Mouse (Mus musculus): Measurements from ENCODE around the gene Stk39. TPM values are rescaled to one million over a fixed set of nuclear protein-coding genes. Genes with fewer than 3 reads are reported as not detected.
A peak's percentile ranks its signal among the peaks of the same experiment; 100 is the strongest.

The Stk39 gene
- polyA plus RNA-seq, 1 experiment from 2014 or later, result 39.0 TPM

DNA sequence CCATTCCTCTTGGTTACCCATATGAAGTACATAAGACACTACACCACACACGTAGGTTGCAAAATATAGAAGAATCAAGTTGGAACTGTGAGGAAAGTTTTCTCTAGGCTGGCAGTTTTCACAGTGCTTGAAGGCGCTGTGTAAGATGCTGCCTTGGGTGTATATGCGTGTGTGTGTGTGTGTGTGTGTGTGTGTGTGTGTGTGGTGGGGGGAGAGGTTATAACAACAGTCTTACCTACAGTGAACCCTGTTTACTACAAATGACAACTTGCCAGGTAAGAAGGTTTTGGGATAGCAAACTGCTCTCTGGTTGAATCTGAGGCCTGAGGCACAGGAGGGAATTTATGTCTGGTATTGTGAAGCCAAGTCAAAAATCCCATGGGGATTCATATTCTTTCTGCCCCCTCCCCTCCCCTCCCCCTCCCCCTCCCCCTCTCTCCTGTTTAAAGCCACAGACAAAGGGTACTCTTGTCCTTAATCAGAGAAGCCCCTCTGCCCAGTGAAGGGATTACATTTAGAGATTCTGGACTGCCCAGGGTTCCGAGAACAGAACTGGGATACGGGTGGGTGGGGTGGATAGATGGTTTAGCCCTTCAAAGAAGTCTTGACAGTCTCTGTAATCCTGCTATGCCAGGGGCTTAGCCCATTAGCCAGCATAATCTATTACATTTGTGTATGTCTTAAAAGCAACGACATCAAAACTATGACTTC is 219.9 kb downstream of the Stk39 start:
- DNase-seq (no peak), ATAC-seq (ENCODE audit: low FRiP score, low TSS enrichment) (peak; percentile 53; the same call in 1 of the 2 replicates)
- 53% methylated on average over 6 of the region's 6 CpGs for WGBS

DNA sequence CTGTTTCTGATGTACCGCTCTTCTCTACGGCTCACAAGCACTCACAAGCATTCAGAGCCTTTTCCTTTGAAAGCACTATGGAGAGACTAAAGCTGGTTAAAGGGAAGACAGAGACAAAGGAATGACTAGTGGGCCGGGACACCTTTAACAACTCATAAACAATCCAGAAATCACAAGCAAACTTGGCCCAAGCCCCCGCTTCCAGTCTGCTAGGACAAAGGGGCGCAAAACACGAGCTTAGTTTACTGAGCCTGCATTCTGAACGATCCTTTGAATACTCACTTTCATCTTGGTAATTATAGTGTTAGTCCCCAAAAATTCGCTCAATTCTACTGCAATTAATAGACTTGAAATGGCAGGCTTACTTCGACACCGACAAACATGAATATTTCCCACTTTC is 221.2 kb downstream of the Stk39 start:
- Histone ChIP-seq H3K9me3 (ENCODE audit: control insufficient read depth, low read length) (no peaks in the 10 kb centered on the region), H3K27ac (replicated peaks; ENCODE audit: low read depth, low read length) (no peak overlapping the region), H3K4me2 (ENCODE audit: low read length) (no peak overlapping the region), H3K27me3 (ENCODE audit: control insufficient read depth, insufficient read depth, low read length) (no peaks in the 10 kb centered on the region), H3K36me3 (ENCODE audit: control insufficient read depth, insufficient read depth, low read length) (no peaks in the 10 kb centered on the region), H3K4me3 (replicated peaks; ENCODE audit: low read depth, low read length) (no peak overlapping the region), H3K4me1 (ENCODE audit: control insufficient read depth, insufficient read depth, low read length) (0 out of 2 replicates have a peak, but pooled peaks cover 4% of the 10 kb centered on the region), H3K9ac (replicated peaks; ENCODE audit: low read length) (no peak overlapping the region)
- no peak for ATAC-seq (ENCODE audit: low FRiP score, low TSS enrichment)
- DNase-seq, result no peak
- WGBS, result 83% methylated on average over 10 of the region's 10 CpGs

More for the DNA sequence above, 219.9 kb downstream of the Stk39 start:
- H3K27ac ChIP-seq (replicated peaks; ENCODE audit: low read depth, low read length), result no peak overlapping the region
- H3K9me3 ChIP-seq (ENCODE audit: control insufficient read depth, low read length), result no peaks in the 10 kb centered on the region
- no peak overlapping the region for H3K4me3 ChIP-seq (replicated peaks; ENCODE audit: low read depth, low read length)
- peaks cover 2% of the 10 kb centered on the region; the same call in 1 of the 2 replicates for H3K36me3 ChIP-seq (ENCODE audit: control insufficient read depth, insufficient read depth, low read length)
- H3K4me1 ChIP-seq (ENCODE audit: control insufficient read depth, insufficient read depth, low read length), result 0 out of 2 replicates have a peak, but pooled peaks cover 7% of the 10 kb centered on the region
- H3K27me3 ChIP-seq (ENCODE audit: control insufficient read depth, insufficient read depth, low read length), result no peaks in the 10 kb centered on the region
- H3K9ac ChIP-seq (replicated peaks; ENCODE audit: low read length), result no peak overlapping the region
- H3K4me2 ChIP-seq (ENCODE audit: low read length), result no peak overlapping the region

DNA sequence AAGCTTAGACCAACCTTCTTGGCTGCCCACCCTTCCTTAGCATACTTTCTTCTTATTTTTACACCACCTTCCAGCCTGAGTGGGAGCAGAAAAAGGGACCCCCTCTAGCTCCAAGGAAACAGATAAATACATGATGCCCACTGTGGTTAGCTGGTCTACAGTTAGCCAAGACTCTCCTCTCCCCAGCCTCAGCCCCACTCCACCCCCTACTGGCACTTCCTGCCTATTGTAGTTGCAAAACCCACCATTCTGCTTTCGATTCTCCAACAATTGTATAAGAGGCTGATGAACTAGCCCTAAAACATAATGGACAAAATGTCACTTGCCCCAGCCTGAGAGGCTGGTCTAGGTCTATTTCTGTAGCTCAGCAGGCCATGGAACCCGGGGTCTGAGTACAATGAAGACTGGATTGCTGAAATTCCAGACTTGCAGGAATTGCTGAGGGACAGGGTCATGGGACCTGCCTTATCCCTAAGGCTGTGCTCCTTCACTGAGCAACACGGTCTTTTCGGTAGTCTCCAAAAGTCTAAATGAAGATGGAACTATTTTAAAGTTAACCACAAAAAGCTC is 222.1 kb downstream of the Stk39 start:
- no peak for DNase-seq
- Histone ChIP-seq H3K4me3 (replicated peaks; ENCODE audit: low read depth, low read length) (no peak overlapping the region), H3K9ac (replicated peaks; ENCODE audit: low read length) (no peak overlapping the region), H3K27me3 (ENCODE audit: control insufficient read depth, insufficient read depth, low read length) (no peaks in the 10 kb centered on the region), H3K9me3 (ENCODE audit: control insufficient read depth, low read length) (no peaks in the 10 kb centered on the region), H3K4me1 (ENCODE audit: control insufficient read depth, insufficient read depth, low read length) (0 out of 2 replicates have a peak, but pooled peaks cover 4% of the 10 kb centered on the region), H3K4me2 (ENCODE audit: low read length) (no peak overlapping the region), H3K36me3 (ENCODE audit: control insufficient read depth, insufficient read depth, low read length) (no peaks in the 10 kb centered on the region), H3K27ac (replicated peaks; ENCODE audit: low read depth, low read length) (no peak overlapping the region)
- ATAC-seq (ENCODE audit: low FRiP score, low TSS enrichment), result no peak
- 67% methylated on average over 4 of the region's 4 CpGs for WGBS

DNA sequence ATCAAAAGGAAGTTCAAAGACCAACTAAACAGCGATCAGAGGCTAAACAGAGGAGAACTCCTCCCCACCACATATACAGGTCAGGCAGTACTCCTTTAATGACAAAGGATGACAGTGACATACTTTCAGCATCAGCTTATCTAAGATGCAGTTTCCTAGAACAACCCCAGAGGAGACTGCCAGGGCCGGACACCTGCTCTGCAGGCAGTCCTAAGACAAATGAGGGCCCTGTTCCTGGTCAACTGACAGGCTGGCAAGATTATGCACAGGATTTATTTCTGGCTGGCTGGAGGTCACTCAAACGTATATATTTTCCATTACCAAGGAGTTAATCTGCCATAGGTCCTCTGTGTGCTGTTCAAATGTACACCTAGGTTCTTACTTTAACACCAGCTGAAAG is 225.8 kb downstream of the Stk39 start:
- DNase-seq, result no peak
- H3K9ac ChIP-seq (replicated peaks; ENCODE audit: low read length), result no peak overlapping the region
- H3K4me1 ChIP-seq (ENCODE audit: control insufficient read depth, insufficient read depth, low read length), result 0 out of 2 replicates have a peak, but pooled peaks cover 1% of the 10 kb centered on the region
- no peaks in the 10 kb centered on the region for H3K36me3 ChIP-seq (ENCODE audit: control insufficient read depth, insufficient read depth, low read length)
- no peak overlapping the region for H3K27ac ChIP-seq (replicated peaks; ENCODE audit: low read depth, low read length)
- H3K27me3 ChIP-seq (ENCODE audit: control insufficient read depth, insufficient read depth, low read length), result no peaks in the 10 kb centered on the region
- H3K4me2 ChIP-seq (ENCODE audit: low read length), result no peak overlapping the region
- no peak overlapping the region for H3K4me3 ChIP-seq (replicated peaks; ENCODE audit: low read depth, low read length)
- WGBS, result 43% methylated on average over 3 of the region's 3 CpGs
- no peaks in the 10 kb centered on the region for H3K9me3 ChIP-seq (ENCODE audit: control insufficient read depth, low read length)
- no peak for ATAC-seq (ENCODE audit: low FRiP score, low TSS enrichment)

DNA sequence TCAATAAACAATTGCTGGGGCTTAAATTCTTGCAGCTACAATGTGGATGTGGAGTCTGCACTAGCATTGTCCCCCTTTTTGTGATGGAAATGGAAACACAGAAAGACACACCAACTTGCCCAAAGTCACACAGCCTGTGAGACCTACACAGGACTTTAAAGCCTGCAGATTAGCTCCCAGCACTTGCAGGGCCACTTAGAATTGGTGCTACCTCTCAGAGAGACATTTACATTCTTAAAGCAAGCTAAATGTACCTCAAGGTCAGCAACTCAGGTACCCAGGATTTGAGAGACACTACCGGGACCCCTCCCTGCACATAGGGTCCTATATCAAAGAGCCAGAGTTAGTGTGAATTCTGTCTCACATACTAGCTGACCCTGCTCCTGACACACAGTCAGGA is 227.5 kb downstream of the Stk39 start:
- Histone ChIP-seq H3K36me3 (ENCODE audit: control insufficient read depth, insufficient read depth, low read length) (no peaks in the 10 kb centered on the region), H3K4me1 (ENCODE audit: control insufficient read depth, insufficient read depth, low read length) (no peaks in the 10 kb centered on the region), H3K27me3 (ENCODE audit: control insufficient read depth, insufficient read depth, low read length) (no peaks in the 10 kb centered on the region), H3K4me2 (ENCODE audit: low read length) (no peak overlapping the region), H3K27ac (replicated peaks; ENCODE audit: low read depth, low read length) (no peak overlapping the region), H3K9me3 (ENCODE audit: control insufficient read depth, low read length) (no peaks in the 10 kb centered on the region), H3K4me3 (replicated peaks; ENCODE audit: low read depth, low read length) (no peak overlapping the region), H3K9ac (replicated peaks; ENCODE audit: low read length) (no peak overlapping the region)
- WGBS, result 88% methylated on average over 1 of the region's 1 CpGs
- DNase-seq, result no peak
- no peak for ATAC-seq (ENCODE audit: low FRiP score, low TSS enrichment)

DNA sequence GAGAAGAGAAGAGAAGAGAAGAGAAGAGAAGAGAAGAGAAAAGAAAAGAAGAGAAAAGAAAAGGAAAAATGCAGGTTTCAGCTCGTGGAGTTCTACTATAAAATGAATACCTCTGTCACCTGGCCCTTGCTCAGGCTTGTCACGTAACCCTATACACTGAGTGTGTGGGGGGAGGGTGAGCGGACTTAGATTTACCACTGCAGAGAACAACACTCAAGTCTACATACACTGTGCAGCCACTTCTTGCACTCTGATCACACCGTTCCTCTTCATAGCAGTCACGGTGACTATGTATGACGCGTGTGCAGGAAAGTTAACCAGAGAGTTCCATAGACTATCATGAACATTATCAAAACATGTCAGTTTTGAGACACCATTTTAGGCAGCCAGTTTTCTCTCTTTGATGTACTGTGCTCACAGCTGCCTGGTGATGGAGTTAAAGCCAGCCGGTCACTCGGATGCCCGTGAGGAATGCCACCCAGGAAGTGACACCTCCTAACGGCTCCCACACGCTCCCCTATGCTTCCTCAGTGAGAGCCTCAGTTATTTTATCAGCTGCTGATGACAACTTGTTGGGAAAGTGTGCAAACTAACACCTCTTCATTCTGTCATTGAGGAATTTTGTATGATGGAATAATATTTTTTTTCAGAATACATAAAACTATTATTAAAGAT is 228.1 kb downstream of the Stk39 start:
- Histone ChIP-seq H3K27ac (replicated peaks; ENCODE audit: low read depth, low read length) (no peak overlapping the region), H3K36me3 (ENCODE audit: control insufficient read depth, insufficient read depth, low read length) (no peaks in the 10 kb centered on the region), H3K9ac (replicated peaks; ENCODE audit: low read length) (no peak overlapping the region), H3K27me3 (ENCODE audit: control insufficient read depth, insufficient read depth, low read length) (no peaks in the 10 kb centered on the region), H3K4me2 (ENCODE audit: low read length) (no peak overlapping the region), H3K4me3 (replicated peaks; ENCODE audit: low read depth, low read length) (no peak overlapping the region), H3K9me3 (ENCODE audit: control insufficient read depth, low read length) (no peaks in the 10 kb centered on the region), H3K4me1 (ENCODE audit: control insufficient read depth, insufficient read depth, low read length) (no peaks in the 10 kb centered on the region)
- ATAC-seq (ENCODE audit: low FRiP score, low TSS enrichment), result no peak
- no peak for DNase-seq
- WGBS, result 81% methylated on average over 12 of the region's 12 CpGs

DNA sequence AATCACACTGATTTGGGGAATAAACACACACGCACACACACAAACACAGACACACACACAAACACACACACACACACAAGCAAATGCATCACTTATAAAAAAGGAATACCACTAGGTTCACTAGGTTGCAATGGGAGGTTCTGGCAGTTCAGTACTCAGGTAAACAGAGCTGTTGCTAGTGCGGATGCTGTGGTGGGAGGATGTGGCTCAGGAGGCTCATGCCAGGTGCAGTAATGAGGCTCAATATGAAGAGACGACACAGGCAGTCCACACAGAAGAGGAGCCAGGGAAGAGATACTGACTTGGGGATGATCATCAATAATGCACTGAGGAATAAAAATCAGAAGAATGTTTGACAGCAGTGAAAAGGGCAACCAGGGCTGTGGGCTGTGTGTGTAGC is 228.8 kb downstream of the Stk39 start:
- Histone ChIP-seq H3K27ac (replicated peaks; ENCODE audit: low read depth, low read length) (no peak overlapping the region), H3K9me3 (ENCODE audit: control insufficient read depth, low read length) (no peaks in the 10 kb centered on the region), H3K27me3 (ENCODE audit: control insufficient read depth, insufficient read depth, low read length) (no peaks in the 10 kb centered on the region), H3K4me1 (ENCODE audit: control insufficient read depth, insufficient read depth, low read length) (no peaks in the 10 kb centered on the region), H3K36me3 (ENCODE audit: control insufficient read depth, insufficient read depth, low read length) (no peaks in the 10 kb centered on the region), H3K4me3 (replicated peaks; ENCODE audit: low read depth, low read length) (no peak overlapping the region), H3K9ac (replicated peaks; ENCODE audit: low read length) (no peak overlapping the region), H3K4me2 (ENCODE audit: low read length) (no peak overlapping the region)
- no peak for DNase-seq
- WGBS, result 81% methylated on average over 3 of the region's 3 CpGs
- no peak for ATAC-seq (ENCODE audit: low FRiP score, low TSS enrichment)

DNA sequence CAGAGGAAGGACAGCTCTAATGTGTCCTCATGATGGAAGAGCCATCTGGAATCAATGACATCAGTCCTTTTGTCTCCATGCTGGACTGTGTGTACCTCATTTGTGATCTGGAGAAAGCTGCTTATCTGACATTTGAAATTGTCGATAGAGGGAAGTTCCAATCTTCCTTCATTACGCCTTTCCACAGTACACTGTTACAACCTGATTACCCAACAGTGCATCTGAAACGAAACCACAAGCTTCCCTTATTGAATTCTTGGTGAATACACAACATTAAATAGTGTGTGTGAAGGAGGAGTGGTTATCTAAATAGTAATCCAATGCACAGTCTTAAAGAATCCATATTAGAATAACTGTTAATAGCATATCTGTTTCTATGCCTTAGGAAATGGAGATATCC is 230.0 kb downstream of the Stk39 start:
- no peaks in the 10 kb centered on the region for H3K27me3 ChIP-seq (ENCODE audit: control insufficient read depth, insufficient read depth, low read length)
- no peak overlapping the region for H3K4me3 ChIP-seq (replicated peaks; ENCODE audit: low read depth, low read length)
- no peak overlapping the region for H3K4me2 ChIP-seq (ENCODE audit: low read length)
- no peaks in the 10 kb centered on the region for H3K9me3 ChIP-seq (ENCODE audit: control insufficient read depth, low read length)
- H3K9ac ChIP-seq (replicated peaks; ENCODE audit: low read length), result no peak overlapping the region
- no peaks in the 10 kb centered on the region for H3K36me3 ChIP-seq (ENCODE audit: control insufficient read depth, insufficient read depth, low read length)
- no peak overlapping the region for H3K27ac ChIP-seq (replicated peaks; ENCODE audit: low read depth, low read length)
- no peak for ATAC-seq (ENCODE audit: low FRiP score, low TSS enrichment)
- WGBS, result 88% methylated on average over 3 of the region's 3 CpGs
- DNase-seq, result no peak
- H3K4me1 ChIP-seq (ENCODE audit: control insufficient read depth, insufficient read depth, low read length), result no peaks in the 10 kb centered on the region

Measured in midbrain, embryonic 14.5 days (tissue).